Mouse (Mus musculus): ENCODE data around the gene Riiad1. TPM values are rescaled to one million over a fixed set of nuclear protein-coding genes. Genes with fewer than 3 reads are reported as not detected.

Gene Riiad1
- 1 to 10 TPM; 6.5 to 7.3 TPM for total RNA-seq (2021)
- long read RNA-seq, experiment 1, partial matches to known transcripts = 4 of 5 reads
- long read RNA-seq, experiment 1, other reads (novel, unspliced or antisense) = 1 of 5 reads
- long read RNA-seq, experiment 2, partial matches to known transcripts = 3 of 3 reads
- long read RNA-seq, experiment 2, other reads (novel, unspliced or antisense) = 0 of 3 reads

DNA sequence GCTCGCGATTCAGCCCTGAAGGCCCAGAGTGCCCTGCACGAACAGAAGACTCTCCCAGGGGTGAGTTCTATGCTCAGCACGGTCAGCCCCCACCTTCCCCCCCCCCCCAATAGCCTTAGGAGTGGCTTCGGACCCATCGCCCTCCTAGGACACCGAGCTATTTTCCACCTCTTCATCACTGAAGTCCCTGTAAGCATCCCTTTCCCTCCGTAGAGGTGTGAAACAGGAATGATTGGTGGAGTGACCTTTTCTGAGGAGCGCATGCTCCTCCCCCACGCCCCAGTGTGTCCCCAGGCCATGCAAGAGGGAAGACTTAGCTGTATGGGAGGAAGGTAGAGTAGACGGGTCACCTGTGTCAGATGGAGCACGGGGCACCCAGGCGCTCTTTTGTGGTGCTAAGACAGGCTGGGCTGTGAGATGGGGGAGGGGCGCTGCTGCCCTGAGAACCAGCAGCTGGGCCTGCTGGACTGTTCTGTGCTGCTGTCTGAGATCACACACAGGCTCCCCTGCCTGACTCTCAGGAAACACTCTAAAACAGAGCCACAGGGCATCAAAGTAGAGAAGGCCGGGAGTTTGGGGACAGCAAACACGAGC is at the start of gene Riiad1:
TSS of gene Riiad1 (minus strand) at position 51 of the 594 bp plus-strand sequence.
- DNase-seq (ENCODE audit: low spot score in 2 of 2) = no peak
- intact Hi-C loops (cut with DNase I) = no loop called here

GRCm38 (mm10) chr3:94526731-94527130 is 46.6 kb upstream of the Riiad1 start:
- intact Hi-C loops (cut with DNase I) = no loop called here
- no peak for DNase-seq (ENCODE audit: low spot score in 2 of 2)

DNA sequence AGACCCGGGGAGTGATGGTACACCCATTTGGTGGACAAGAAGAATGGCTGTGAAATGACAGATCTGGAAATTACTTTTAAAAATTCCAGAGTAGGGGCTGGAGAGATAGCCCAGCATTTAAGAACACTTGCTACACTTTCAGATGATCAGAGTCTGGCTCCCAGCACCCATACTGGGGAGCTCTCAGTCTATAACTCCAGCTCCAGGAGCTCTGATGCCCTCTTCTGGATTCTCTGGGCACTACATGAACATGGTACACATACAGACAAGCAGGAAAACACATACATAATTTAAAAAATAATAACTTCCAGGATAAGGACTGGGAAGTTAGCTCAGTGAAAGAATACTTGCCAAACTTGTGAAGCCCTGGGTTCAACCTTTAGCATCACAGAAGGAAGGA is 26.5 kb upstream of the Riiad1 start:
- intact Hi-C loops (cut with DNase I) = no loop called here

GRCm38 (mm10) chr3:94502243-94502642 is 22.1 kb upstream of the Riiad1 start:
- DNase-seq (ENCODE audit: low spot score in 2 of 2) = no peak
- intact Hi-C loops (cut with DNase I) = loop anchor here (1.0 kb wide), 1 partner anchor 46 kb away; no protein-coding TSS in a partner anchor

More for the DNA sequence above, 26.5 kb upstream of the Riiad1 start:
- no peak for DNase-seq (ENCODE audit: low spot score in 2 of 2)

DNA sequence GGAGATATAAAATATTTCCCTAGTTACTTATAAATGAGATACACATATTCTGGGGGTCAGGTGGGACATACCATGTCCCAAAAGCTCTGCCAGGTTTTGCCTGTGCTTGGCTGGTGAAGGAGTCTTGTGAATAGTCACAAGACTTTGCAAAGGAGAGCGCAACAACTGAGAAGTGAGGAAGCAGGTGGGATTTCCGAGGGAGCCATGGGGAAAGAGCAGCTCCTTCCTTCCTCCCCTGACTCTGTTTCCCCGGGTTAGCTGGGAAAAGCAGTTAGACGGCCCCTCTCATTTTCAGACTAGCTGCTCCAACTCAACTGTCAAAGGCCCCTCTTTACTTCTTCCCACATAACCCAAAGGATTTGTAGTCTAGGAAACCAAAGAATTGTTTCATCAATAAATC is 17.0 kb upstream of the Riiad1 start:
- DNase-seq (ENCODE audit: low spot score in 2 of 2) = no peak
- intact Hi-C loops (cut with DNase I) = no loop called here

DNA sequence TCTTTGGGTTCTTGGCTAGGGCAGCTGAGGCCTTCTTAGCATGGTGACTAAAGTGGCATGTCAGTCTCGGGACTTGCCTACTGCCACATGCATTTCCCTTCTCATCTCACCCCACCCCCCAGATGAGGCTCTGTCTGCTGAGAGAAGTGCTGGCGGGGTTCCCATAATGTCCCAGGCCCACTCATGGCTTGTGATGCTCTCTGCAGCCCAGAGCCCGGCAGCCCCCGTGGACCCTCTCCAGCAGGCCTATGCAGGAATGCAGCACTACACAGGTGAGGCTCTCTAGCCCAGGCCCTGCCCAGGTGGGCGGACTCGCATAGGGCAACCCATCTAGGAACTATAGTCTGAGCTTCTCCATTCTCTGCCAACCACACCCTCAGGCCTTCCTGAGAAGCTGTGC is 7.4 kb upstream of the Riiad1 start:
- DNase-seq (ENCODE audit: low spot score in 2 of 2) = peak in 1 of 2 experiments; percentile 72
- intact Hi-C loops (cut with DNase I) = no loop called here

DNA sequence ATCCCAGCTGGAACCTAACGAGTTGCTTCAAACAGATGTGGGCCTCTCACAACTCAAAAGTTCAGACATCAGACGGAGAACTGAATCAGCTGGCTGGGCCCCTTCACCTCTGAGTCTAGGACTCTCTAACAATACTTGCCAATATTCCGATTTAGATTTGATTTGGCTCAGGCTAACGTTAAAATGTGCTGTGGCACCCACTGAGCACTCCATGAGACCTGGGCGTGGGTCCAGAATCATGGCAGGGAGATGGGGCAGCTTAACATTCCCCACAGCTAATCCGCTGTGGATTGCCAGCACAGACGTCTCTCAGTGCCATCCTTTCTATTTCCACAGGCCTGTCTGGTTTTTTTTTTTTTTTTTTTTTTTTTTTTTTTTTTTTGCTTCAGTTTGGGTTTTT is 5.8 kb upstream of the Riiad1 start:
- DNase-seq (ENCODE audit: low spot score in 2 of 2) = no peak
- intact Hi-C loops (cut with DNase I) = no loop called here

GRCm38 (mm10) chr3:94483790-94484439 is 3.8 kb upstream of the Riiad1 start:
- intact Hi-C loops (cut with DNase I) = no loop called here
- peak; percentile 96 to 99 for DNase-seq (ENCODE audit: low spot score in 2 of 2)

DNA sequence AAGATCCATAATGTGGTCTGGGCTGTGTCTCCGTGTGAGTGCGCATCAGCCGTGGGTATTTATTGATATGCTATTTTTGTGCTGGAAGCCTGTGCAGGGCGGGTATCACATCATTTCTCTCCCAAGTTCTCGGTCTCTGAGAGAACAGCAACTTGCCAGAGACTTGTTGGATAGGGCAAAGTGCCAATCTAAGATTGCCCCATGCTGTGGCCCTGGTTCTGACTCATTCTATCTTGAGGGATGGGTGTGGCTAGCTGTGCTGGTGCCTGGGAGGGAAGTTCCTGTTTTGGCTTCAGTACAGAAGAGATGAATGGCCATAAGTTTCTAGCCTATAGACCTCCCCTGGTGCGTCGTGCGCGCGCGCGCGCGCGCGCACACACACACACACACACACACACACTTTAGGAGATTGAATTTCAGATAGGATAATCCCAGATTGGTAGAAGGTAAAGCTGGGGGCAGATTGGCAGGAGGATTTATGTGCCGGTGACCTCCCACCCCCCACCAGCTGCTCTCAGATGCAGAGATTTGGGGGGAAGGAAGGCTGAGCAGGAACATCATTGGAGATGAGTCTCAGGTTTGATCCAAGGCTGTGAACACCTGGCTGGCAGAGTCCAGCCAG is 2.7 kb upstream of the Riiad1 start:
- intact Hi-C loops (cut with DNase I) = no loop called here
- DNase-seq (ENCODE audit: low spot score in 2 of 2) = no peak

GRCm38 (mm10) chr3:94481429-94481828 is 1.3 kb upstream of the Riiad1 start:
- intact Hi-C loops (cut with DNase I) = no loop called here
- no peak for DNase-seq (ENCODE audit: low spot score in 2 of 2)

DNA sequence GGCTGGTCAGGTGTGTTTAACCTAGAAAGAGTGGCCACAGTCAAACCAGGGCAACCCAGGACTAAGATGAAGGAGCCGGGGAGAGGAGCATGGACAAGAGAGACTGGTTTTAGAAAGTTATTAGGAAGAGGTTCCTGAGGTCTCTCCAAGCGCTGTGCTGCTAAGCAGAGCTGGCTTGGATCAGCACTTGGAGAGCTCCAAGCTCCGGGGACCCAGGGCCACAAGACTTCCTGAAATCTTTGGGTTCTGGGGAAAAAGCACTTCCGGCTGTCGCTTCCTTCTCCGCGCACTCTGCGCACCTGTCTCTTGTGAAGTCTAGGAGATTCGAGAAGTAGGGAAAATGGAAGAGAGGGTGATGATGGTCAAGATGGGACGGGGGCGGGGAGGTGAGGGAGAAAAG is 577 bp downstream of the Riiad1 start:
- DNase-seq (ENCODE audit: low spot score in 2 of 2) = no peak
- intact Hi-C loops (cut with DNase I) = no loop called here

DNA sequence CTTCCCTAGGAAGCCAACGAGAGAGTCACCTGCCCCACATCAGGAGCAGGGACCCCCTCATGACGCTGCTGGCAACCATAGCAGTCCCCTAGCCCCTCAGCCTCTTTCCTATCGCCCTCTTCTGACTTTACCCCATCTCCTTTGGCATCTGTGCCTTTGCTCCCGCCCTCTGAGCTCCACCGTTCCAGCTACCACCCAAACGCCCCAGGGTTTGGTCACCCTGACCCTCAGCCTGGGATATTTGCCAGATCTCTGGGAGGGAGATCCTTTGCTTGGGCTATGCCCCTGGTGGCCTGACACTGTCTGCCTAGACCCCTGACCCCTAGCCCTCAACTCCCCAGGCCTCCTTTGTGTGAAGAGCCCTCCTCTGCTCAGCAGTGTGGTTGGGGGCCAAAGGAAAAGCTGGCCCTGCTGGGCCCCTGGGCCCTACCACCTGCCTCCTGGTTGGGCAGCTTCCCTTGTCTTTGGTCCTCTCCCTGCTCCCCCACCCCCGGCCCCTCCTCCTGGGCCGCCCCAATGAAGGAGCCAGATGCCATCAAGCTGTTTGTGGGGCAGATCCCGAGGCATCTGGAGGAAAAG is 1.5 kb downstream of the Riiad1 start:
- no peak for DNase-seq (ENCODE audit: low spot score in 2 of 2)
- intact Hi-C loops (cut with DNase I) = no loop called here

GRCm38 (mm10) chr3:94477981-94478422 is 2.1 kb downstream of the Riiad1 start, which contains the start of gene Celf3:
TSS of gene Celf3 (plus strand) at chr3:94478295.
- peak; percentile 80 to 91 for DNase-seq (ENCODE audit: low spot score in 2 of 2)
- intact Hi-C loops (cut with DNase I) = no loop called here

DNA sequence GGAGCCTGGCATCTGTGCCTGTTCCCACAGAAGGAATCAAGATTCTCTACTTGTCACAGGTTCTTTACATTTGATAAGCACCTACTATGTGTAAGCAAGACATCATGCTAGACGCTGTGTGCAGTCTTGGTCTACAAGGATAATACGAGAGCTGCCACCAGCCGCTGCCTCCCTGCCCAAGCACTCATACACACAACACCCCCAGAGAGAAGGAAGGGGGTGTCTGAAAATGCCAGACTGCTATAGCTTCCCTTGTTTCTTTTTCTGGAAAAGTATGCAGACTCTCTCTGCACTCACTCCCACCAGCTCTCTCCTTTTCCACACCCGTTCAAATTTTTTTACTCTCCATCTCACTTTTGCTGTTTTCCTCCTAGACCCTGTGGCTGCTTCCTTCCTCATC is 2.7 kb downstream of the Riiad1 start:
- peak; percentile 60 to 75 for DNase-seq (ENCODE audit: low spot score in 2 of 2)
- intact Hi-C loops (cut with DNase I) = no loop called here

GRCm38 (mm10) chr3:94476301-94477035 is 3.7 kb downstream of the Riiad1 start:
- no peak for DNase-seq (ENCODE audit: low spot score in 2 of 2)
- intact Hi-C loops (cut with DNase I) = no loop called here

- DNase-seq (ENCODE audit: low spot score in 2 of 2) = no peak
- intact Hi-C loops (cut with DNase I) = no loop called here
These were observed 6.4 kb downstream of the Riiad1 start for GRCm38 (mm10) chr3:94473567-94474232.

- no peak for DNase-seq (ENCODE audit: low spot score in 2 of 2)
- intact Hi-C loops (cut with DNase I) = no loop called here
These were observed 7.0 kb downstream of the Riiad1 start for GRCm38 (mm10) chr3:94473115-94473505.

GRCm38 (mm10) chr3:94472447-94473114 is 7.6 kb downstream of the Riiad1 start:
- no peak for DNase-seq (ENCODE audit: low spot score in 2 of 2)
- intact Hi-C loops (cut with DNase I) = no loop called here
